Mouse (Mus musculus): ENCODE measurements at regions not wholly inside any gene's neighbourhood (a gene's known extent, or its start where the extent isn't known, plus 50 kb on each side); places are given as distances from the start of the nearest gene placed in this dataset.

DNA sequence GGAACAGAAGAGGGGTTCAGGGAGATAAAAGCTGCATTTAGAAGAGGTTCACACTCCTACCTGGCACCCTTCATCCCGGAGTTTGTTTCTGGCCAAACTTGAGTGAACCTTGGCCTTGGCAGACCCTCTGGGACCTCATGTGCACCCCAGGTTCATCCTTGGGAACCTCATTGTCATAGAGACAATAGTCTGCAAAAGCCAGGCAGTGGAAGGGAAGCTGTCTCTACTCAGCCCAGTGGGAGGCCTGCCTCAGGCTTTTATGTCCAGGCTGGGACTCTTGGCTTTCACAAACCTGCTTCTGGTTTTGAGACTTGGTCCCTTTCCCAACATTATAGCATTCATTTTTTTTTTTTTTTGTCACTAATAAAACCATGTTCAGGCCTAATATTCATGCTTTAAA lies 80.3 kb upstream of the Ctbp2 start:
- DNase-seq (ENCODE audit: low spot score) (no peak), ATAC-seq (no peak)
- Histone ChIP-seq H3K4me3 (ENCODE audit: low read depth, low read length) (no peak overlapping the region), H3K4me2 (ENCODE audit: low read length) (no peak overlapping the region), H3K27ac (ENCODE audit: low read depth, low read length) (no peak overlapping the region), H3K9ac (ENCODE audit: low read length) (no peak overlapping the region), H3K4me1 (ENCODE audit: control insufficient read depth, insufficient read depth, low read length) (no peaks in the 10 kb centered on the region), H3K27me3 (replicated peaks; ENCODE audit: control insufficient read depth, insufficient read depth, low read length) (no peaks in the 10 kb centered on the region), H3K36me3 (ENCODE audit: control insufficient read depth, insufficient read depth, low read length) (no peaks in the 10 kb centered on the region), H3K9me3 (replicated peaks; ENCODE audit: control insufficient read depth, low read length) (no peaks in the 10 kb centered on the region)
- 47% methylated on average over 1 of the region's 1 CpGs for WGBS

DNA sequence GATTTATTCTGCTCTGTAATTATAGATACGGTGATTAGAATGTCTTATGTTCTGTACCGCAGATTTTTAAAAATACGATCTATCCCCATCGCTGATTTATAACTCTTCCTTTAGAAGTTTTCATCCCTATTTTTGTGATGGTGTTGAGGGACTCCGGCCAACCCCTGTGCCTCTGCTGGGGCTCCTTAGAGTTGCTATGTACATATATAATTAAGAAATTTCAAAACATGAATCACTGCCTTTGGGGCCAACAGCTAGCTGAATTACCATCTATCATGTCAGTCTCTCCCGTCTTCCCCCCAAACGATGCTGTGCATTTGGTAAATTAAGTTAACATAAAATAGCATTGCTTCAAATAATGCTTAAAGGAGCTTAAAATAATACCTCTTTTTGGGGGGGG lies 79.8 kb upstream of the Ctbp2 start:
- ATAC-seq: no peak

DNA sequence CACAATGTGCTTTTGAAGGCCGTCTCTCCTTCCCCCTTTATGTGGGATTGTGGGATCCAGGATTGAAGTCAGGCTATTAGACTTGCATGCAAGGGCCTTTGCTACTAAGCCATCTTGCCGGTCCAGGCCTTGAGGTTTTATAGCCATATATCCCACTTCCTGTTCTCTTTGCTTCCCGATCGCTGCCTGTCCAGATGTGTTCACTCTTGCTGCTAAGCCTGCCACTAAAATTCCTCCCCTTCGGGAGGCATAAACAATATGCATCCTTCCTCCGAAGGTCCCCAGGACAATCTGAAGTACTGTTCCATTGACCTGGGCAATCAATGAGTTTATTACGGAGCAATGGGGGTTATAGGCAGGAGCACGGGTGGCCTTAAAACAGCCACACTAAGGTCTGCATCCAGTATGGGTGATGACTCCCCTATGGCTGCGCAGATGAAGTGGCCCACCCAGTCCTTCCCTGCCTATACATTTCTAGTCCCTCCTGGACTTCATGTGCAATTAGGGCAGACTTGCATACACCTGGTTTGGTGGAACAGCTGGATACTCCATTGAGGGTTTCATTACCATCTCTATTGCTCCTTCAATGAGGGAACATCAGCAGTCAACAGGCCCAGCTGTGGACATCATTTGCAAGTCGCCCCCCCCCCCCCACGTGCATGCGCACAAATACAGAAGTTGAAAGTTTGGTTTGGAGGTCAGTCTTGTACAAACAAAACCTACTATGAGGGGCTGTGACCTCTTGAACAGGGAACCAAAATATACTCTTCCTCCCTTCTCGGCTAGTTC lies 78.1 kb upstream of the Ctbp2 start:
- Histone ChIP-seq H3K27ac (ENCODE audit: low read depth, low read length) (no peak overlapping the region), H3K4me2 (ENCODE audit: low read length) (no peak overlapping the region), H3K9ac (ENCODE audit: low read length) (no peak overlapping the region), H3K27me3 (replicated peaks; ENCODE audit: control insufficient read depth, insufficient read depth, low read length) (no peaks in the 10 kb centered on the region), H3K4me3 (ENCODE audit: low read depth, low read length) (no peak overlapping the region), H3K36me3 (ENCODE audit: control insufficient read depth, insufficient read depth, low read length) (no peaks in the 10 kb centered on the region), H3K4me1 (ENCODE audit: control insufficient read depth, insufficient read depth, low read length) (no peaks in the 10 kb centered on the region), H3K9me3 (replicated peaks; ENCODE audit: control insufficient read depth, low read length) (no peaks in the 10 kb centered on the region)
- WGBS: 87% methylated on average over 13 of the region's 13 CpGs
- DNase-seq (ENCODE audit: low spot score): no peak
- ATAC-seq: no peak

More for the DNA sequence above, 79.8 kb upstream of the Ctbp2 start:
- 84% methylated on average over 7 of the region's 7 CpGs for WGBS
- Histone ChIP-seq H3K4me3 (ENCODE audit: low read depth, low read length) (no peak overlapping the region), H3K9me3 (replicated peaks; ENCODE audit: control insufficient read depth, low read length) (no peaks in the 10 kb centered on the region), H3K4me1 (ENCODE audit: control insufficient read depth, insufficient read depth, low read length) (no peaks in the 10 kb centered on the region), H3K9ac (ENCODE audit: low read length) (no peak overlapping the region), H3K36me3 (ENCODE audit: control insufficient read depth, insufficient read depth, low read length) (no peaks in the 10 kb centered on the region), H3K27ac (ENCODE audit: low read depth, low read length) (no peak overlapping the region), H3K4me2 (ENCODE audit: low read length) (no peak overlapping the region), H3K27me3 (replicated peaks; ENCODE audit: control insufficient read depth, insufficient read depth, low read length) (no peaks in the 10 kb centered on the region)
- DNase-seq (ENCODE audit: low spot score): no peak

- Histone ChIP-seq H3K4me2 (ENCODE audit: low read length) (no peak overlapping the region), H3K9ac (ENCODE audit: low read length) (no peak overlapping the region), H3K27me3 (replicated peaks; ENCODE audit: control insufficient read depth, insufficient read depth, low read length) (no peaks in the 10 kb centered on the region), H3K9me3 (replicated peaks; ENCODE audit: control insufficient read depth, low read length) (no peaks in the 10 kb centered on the region), H3K4me3 (ENCODE audit: low read depth, low read length) (no peak overlapping the region), H3K4me1 (ENCODE audit: control insufficient read depth, insufficient read depth, low read length) (no peaks in the 10 kb centered on the region), H3K27ac (ENCODE audit: low read depth, low read length) (no peak overlapping the region), H3K36me3 (ENCODE audit: control insufficient read depth, insufficient read depth, low read length) (no peaks in the 10 kb centered on the region)
- ATAC-seq (no peak), DNase-seq (ENCODE audit: low spot score) (no peak)
- 87% methylated on average over 4 of the region's 4 CpGs for WGBS
These were observed 74.9 kb upstream of the Ctbp2 start for GRCm38 (mm10) chr7:133199046-133199445.

DNA sequence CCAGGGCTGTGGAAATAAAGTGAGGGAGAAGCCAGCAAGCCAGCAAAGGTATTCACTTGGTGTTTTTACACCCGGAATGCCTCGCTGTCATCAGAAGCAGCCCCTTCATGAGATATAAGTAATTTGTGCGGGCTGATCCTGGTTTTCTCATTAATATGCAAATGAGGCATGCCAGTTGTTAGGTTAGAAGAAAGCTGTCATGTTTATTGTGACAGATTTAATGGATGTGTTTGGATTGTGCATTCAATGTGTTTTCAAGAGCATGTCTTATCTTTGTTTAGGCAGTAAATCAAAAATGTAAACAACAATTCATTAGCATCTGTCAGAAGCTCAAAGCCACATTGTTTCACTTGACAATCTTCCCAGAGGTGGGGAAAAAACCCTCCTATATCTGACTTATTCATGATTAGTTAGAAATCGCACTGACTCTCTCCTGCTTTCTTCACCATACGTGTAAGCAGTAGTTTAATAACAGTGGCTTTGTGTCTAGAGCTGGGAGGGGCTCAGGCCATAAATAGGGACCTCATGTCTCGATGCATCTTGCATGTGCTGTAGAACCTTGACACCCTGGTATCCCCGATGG lies 65.8 kb upstream of the Ctbp2 start:
- WGBS: 21% methylated on average over 7 of the region's 7 CpGs
- Histone ChIP-seq H3K9me3 (replicated peaks; ENCODE audit: control insufficient read depth, low read length) (no peaks in the 10 kb centered on the region), H3K27me3 (replicated peaks; ENCODE audit: control insufficient read depth, insufficient read depth, low read length) (peaks cover 2% of the 10 kb centered on the region; the same call in 1 of the 2 replicates), H3K4me1 (ENCODE audit: control insufficient read depth, insufficient read depth, low read length) (peaks cover 9% of the 10 kb centered on the region), H3K36me3 (ENCODE audit: control insufficient read depth, insufficient read depth, low read length) (no peaks in the 10 kb centered on the region), H3K27ac (ENCODE audit: low read depth, low read length) (no peak overlapping the region), H3K9ac (ENCODE audit: low read length) (no peak overlapping the region), H3K4me2 (ENCODE audit: low read length) (no peak overlapping the region), H3K4me3 (ENCODE audit: low read depth, low read length) (no peak overlapping the region)
- peak; percentile 86 for DNase-seq (ENCODE audit: low spot score)
- ATAC-seq: peak; percentile 85

DNA sequence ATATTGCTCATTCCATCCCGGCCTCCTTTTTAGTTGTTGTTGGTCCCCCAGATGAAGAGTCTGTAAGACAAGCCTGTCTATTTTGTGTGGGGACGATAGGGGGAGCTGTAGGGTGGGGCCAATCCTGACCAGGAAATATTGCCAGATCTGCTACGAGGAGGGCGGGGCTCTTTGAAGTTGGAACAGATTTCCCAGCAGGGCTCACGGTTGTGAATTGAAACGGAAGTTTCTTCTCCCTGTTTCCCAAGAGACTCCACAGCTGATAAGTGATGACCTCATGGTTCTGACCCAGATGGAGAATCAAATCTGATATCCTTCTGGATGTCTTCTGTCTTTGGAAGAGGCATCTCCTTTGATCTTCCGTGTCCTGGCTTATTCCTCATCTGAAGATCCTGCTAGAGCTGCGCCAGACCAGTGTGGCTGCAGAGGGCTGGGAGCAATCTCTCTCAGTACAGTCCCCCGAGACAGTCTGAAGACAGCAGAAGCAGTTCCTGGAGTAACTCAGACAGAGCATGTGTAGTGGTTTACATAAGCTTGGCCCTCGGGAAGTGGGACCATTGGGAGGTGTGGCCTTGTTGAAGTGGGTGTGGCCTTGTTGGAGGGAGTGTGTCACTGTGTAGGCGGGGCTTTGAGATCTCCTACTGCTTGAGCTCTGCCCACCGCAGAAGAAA lies 61.9 kb upstream of the Ctbp2 start:
- no peaks in the 10 kb centered on the region; the same call in 1 of the 2 replicates for H3K27me3 ChIP-seq (replicated peaks; ENCODE audit: control insufficient read depth, insufficient read depth, low read length)
- H3K9ac ChIP-seq (ENCODE audit: low read length): no peak overlapping the region
- H3K4me2 ChIP-seq (ENCODE audit: low read length): peak overlapping the region; percentile 18
- ATAC-seq (0 out of 2 replicates have a peak, but pooled peaks have one; percentile 35), DNase-seq (ENCODE audit: low spot score) (peak; percentile 62)
- peaks cover 9% of the 10 kb centered on the region for H3K4me1 ChIP-seq (ENCODE audit: control insufficient read depth, insufficient read depth, low read length)
- no peaks in the 10 kb centered on the region for H3K9me3 ChIP-seq (replicated peaks; ENCODE audit: control insufficient read depth, low read length)
- WGBS: 23% methylated on average over 12 of the region's 12 CpGs
- H3K36me3 ChIP-seq (ENCODE audit: control insufficient read depth, insufficient read depth, low read length): no peaks in the 10 kb centered on the region
- H3K27ac ChIP-seq (ENCODE audit: low read depth, low read length): no peak overlapping the region
- no peak overlapping the region for H3K4me3 ChIP-seq (ENCODE audit: low read depth, low read length)

- no peaks in the 10 kb centered on the region for H3K36me3 ChIP-seq (ENCODE audit: control insufficient read depth, insufficient read depth, low read length)
These were observed 60.9 kb upstream of the Ctbp2 start for GRCm38 (mm10) chr7:133184905-133185594.

GRCm38 (mm10) chr7:133181388-133181787 lies 57.2 kb upstream of the Ctbp2 start:
- Histone ChIP-seq H3K9ac (ENCODE audit: low read length) (no peak overlapping the region), H3K4me2 (ENCODE audit: low read length) (no peak overlapping the region), H3K4me3 (ENCODE audit: low read depth, low read length) (no peak overlapping the region), H3K36me3 (ENCODE audit: control insufficient read depth, insufficient read depth, low read length) (no peaks in the 10 kb centered on the region), H3K27ac (ENCODE audit: low read depth, low read length) (no peak overlapping the region), H3K9me3 (replicated peaks; ENCODE audit: control insufficient read depth, low read length) (no peaks in the 10 kb centered on the region), H3K4me1 (ENCODE audit: control insufficient read depth, insufficient read depth, low read length) (no peaks in the 10 kb centered on the region), H3K27me3 (replicated peaks; ENCODE audit: control insufficient read depth, insufficient read depth, low read length) (no peaks in the 10 kb centered on the region)
- no peak for ATAC-seq
- no peak for DNase-seq (ENCODE audit: low spot score)
- 59% methylated on average over 2 of the region's 2 CpGs for WGBS

More at GRCm38 (mm10) chr7:133184905-133185594, 60.9 kb upstream of the Ctbp2 start:
- H3K27me3 ChIP-seq (replicated peaks; ENCODE audit: control insufficient read depth, insufficient read depth, low read length): no peaks in the 10 kb centered on the region; the same call in 1 of the 2 replicates
- peaks cover 5% of the 10 kb centered on the region for H3K4me1 ChIP-seq (ENCODE audit: control insufficient read depth, insufficient read depth, low read length)
- peak; percentile 52; the same call in 1 of the 2 replicates for ATAC-seq
- peak overlapping the region; percentile 8; the same call in 1 of the 2 replicates for H3K4me3 ChIP-seq (ENCODE audit: low read depth, low read length)
- H3K9me3 ChIP-seq (replicated peaks; ENCODE audit: control insufficient read depth, low read length): no peaks in the 10 kb centered on the region
- peak; percentile 44 for DNase-seq (ENCODE audit: low spot score)
- H3K4me2 ChIP-seq (ENCODE audit: low read length): peak overlapping the region; percentile 18; the same call in 1 of the 2 replicates
- H3K27ac ChIP-seq (ENCODE audit: low read depth, low read length): no peak overlapping the region
- WGBS: 55% methylated on average over 16 of the region's 16 CpGs
- no peak overlapping the region for H3K9ac ChIP-seq (ENCODE audit: low read length)
